Mouse (Mus musculus): ENCODE results near the gene Eef1b2.
"Not testable (repeated sequence)": the region's sequence is repeated elsewhere in the genome, so short reads cannot be mapped to it uniquely, and the experiment has no call there.

Gene Eef1b2

GRCm38 (mm10) chr1:63176604-63177421, at the start of gene Eef1b2, which contains the start of gene Ndufs1:
Gene Eef1b2 (plus strand): TSS chr1:63176825.
Gene Ndufs1 (minus strand): TSS chr1:63176833.
- DNase-seq, result peak; percentile 99

- DNase-seq, result no peak
These were observed 47.4 kb upstream of the Eef1b2 start for GRCm38 (mm10) chr1:63129273-63129672.

- no peak for DNase-seq
These were observed 46.6 kb upstream of the Eef1b2 start for GRCm38 (mm10) chr1:63129857-63130690.

GRCm38 (mm10) chr1:63130883-63131282, 45.7 kb upstream of the Eef1b2 start:
- DNase-seq, result no peak

- no peak for DNase-seq
These were observed 44.9 kb upstream of the Eef1b2 start for GRCm38 (mm10) chr1:63131766-63132165.

- no peak for DNase-seq
These were observed 42.1 kb upstream of the Eef1b2 start for GRCm38 (mm10) chr1:63134530-63134929.

GRCm38 (mm10) chr1:63137971-63138370, 38.7 kb upstream of the Eef1b2 start:
- no peak for DNase-seq

- DNase-seq, result not testable (repeated sequence)
These were observed 38.0 kb upstream of the Eef1b2 start for GRCm38 (mm10) chr1:63138586-63138985.

- no peak for DNase-seq
These were observed 36.4 kb upstream of the Eef1b2 start for GRCm38 (mm10) chr1:63140231-63140630.

GRCm38 (mm10) chr1:63168638-63169037, 8.0 kb upstream of the Eef1b2 start:
- no peak for DNase-seq

- peak; percentile 11 for DNase-seq
These were observed 772 bp upstream of the Eef1b2 start for GRCm38 (mm10) chr1:63175853-63176252.

- DNase-seq, result no peak
These were observed 394 bp upstream of the Eef1b2 start for GRCm38 (mm10) chr1:63176259-63176603.

GRCm38 (mm10) chr1:63178308-63178707, 1.7 kb downstream of the Eef1b2 start:
- no peak for DNase-seq

GRCm38 (mm10) chr1:63180122-63180521, 3.5 kb downstream of the Eef1b2 start:
- no peak for DNase-seq

GRCm38 (mm10) chr1:63180575-63180974, 4.0 kb downstream of the Eef1b2 start:
- DNase-seq, result not testable (repeated sequence)

GRCm38 (mm10) chr1:63181019-63181418, 4.4 kb downstream of the Eef1b2 start:
- DNase-seq, result peak; percentile 96

- no peak for DNase-seq
These were observed 4.9 kb downstream of the Eef1b2 start for GRCm38 (mm10) chr1:63181480-63181879.

- peak; percentile 13 for DNase-seq
These were observed 5.6 kb downstream of the Eef1b2 start for GRCm38 (mm10) chr1:63182212-63182611.

- peak; percentile 59 for DNase-seq
These were observed 6.1 kb downstream of the Eef1b2 start for GRCm38 (mm10) chr1:63182636-63183270.

- DNase-seq, result not testable (repeated sequence)
These were observed 8.8 kb downstream of the Eef1b2 start for GRCm38 (mm10) chr1:63185430-63185829.

GRCm38 (mm10) chr1:63188536-63188935, 11.9 kb downstream of the Eef1b2 start:
- DNase-seq, result no peak

- peak; percentile 36 for DNase-seq
These were observed 14.2 kb downstream of the Eef1b2 start for GRCm38 (mm10) chr1:63190851-63191250.

- no peak for DNase-seq
These were observed 15.9 kb downstream of the Eef1b2 start for GRCm38 (mm10) chr1:63192306-63193065.

All from lung, postnatal 10 days (tissue).